Mouse (Mus musculus): Measurements from ENCODE around the gene 2010111I01Rik. TPM values are rescaled to one million over a fixed set of nuclear protein-coding genes. Genes with fewer than 3 reads are reported as not detected.
A peak's percentile ranks its signal among the peaks of the same experiment; 100 is the strongest.

The 2010111I01Rik gene
- polyA plus RNA-seq, 1 experiment from 2014 or later: 93.5 TPM

GRCm38 (mm10) chr13:63187145-63188143, 222.8 kb downstream of the 2010111I01Rik start:
- Histone ChIP-seq H3K9ac (no peak overlapping the region), H3K27ac (peak overlapping the region; percentile 48; the same call in 1 of the 2 replicates), H3K4me2 (replicated peaks) (no peak overlapping the region), H3K9me3 (no peaks in the 10 kb centered on the region), H3K4me3 (replicated peaks) (no peak overlapping the region), H3K36me3 (no peaks in the 10 kb centered on the region), H3K4me1 (replicated peaks) (peaks cover 17% of the 10 kb centered on the region; the same call in 1 of the 2 replicates), H3K27me3 (replicated peaks) (no peaks in the 10 kb centered on the region)
- ATAC-seq: peak; percentile 70
- 45% methylated on average over 13 of the region's 13 CpGs for WGBS

GRCm38 (mm10) chr13:63188306-63188705, 223.6 kb downstream of the 2010111I01Rik start:
- WGBS: 62% methylated on average over 5 of the region's 5 CpGs
- Histone ChIP-seq H3K36me3 (no peaks in the 10 kb centered on the region), H3K27ac (peak overlapping the region; percentile 56; the same call in 1 of the 2 replicates), H3K4me3 (replicated peaks) (no peak overlapping the region), H3K27me3 (replicated peaks) (no peaks in the 10 kb centered on the region), H3K9ac (no peak overlapping the region), H3K4me2 (replicated peaks) (no peak overlapping the region), H3K4me1 (replicated peaks) (peaks cover 17% of the 10 kb centered on the region; the same call in 1 of the 2 replicates), H3K9me3 (no peaks in the 10 kb centered on the region)
- ATAC-seq: peak; percentile 31; the same call in 1 of the 2 replicates

GRCm38 (mm10) chr13:63188811-63189210, 224.1 kb downstream of the 2010111I01Rik start:
- WGBS: 36% methylated on average over 2 of the region's 2 CpGs
- Histone ChIP-seq H3K4me1 (replicated peaks) (peaks cover 17% of the 10 kb centered on the region; the same call in 1 of the 2 replicates), H3K4me3 (replicated peaks) (no peak overlapping the region), H3K27me3 (replicated peaks) (no peaks in the 10 kb centered on the region), H3K9ac (no peak overlapping the region), H3K9me3 (no peaks in the 10 kb centered on the region), H3K36me3 (no peaks in the 10 kb centered on the region), H3K4me2 (replicated peaks) (no peak overlapping the region), H3K27ac (no peak overlapping the region)
- ATAC-seq: peak; percentile 81

- Histone ChIP-seq H3K9me3 (no peaks in the 10 kb centered on the region), H3K27me3 (replicated peaks) (no peaks in the 10 kb centered on the region), H3K4me2 (replicated peaks) (no peak overlapping the region), H3K36me3 (no peaks in the 10 kb centered on the region), H3K4me3 (replicated peaks) (no peak overlapping the region), H3K4me1 (replicated peaks) (0 out of 2 replicates have a peak, but pooled peaks cover under 1% of the 10 kb centered on the region), H3K9ac (no peak overlapping the region), H3K27ac (no peak overlapping the region)
- WGBS: 58% methylated on average over 3 of the region's 3 CpGs
- no peak for ATAC-seq
Measured at GRCm38 (mm10) chr13:63193423-63193822, 228.7 kb downstream of the 2010111I01Rik start.

GRCm38 (mm10) chr13:63198038-63198437, 233.3 kb downstream of the 2010111I01Rik start:
- ATAC-seq: no peak
- H3K9ac ChIP-seq: no peak overlapping the region

GRCm38 (mm10) chr13:63199588-63199987, 234.9 kb downstream of the 2010111I01Rik start:
- H3K27ac ChIP-seq: no peak overlapping the region
- no peaks in the 10 kb centered on the region for H3K36me3 ChIP-seq
- no peak overlapping the region for H3K4me2 ChIP-seq (replicated peaks)
- no peaks in the 10 kb centered on the region for H3K27me3 ChIP-seq (replicated peaks)
- no peaks in the 10 kb centered on the region for H3K9me3 ChIP-seq
- H3K9ac ChIP-seq: no peak overlapping the region
- WGBS: 65% methylated on average over 2 of the region's 2 CpGs
- no peak overlapping the region for H3K4me3 ChIP-seq (replicated peaks)
- ATAC-seq: no peak
- no peaks in the 10 kb centered on the region for H3K4me1 ChIP-seq (replicated peaks)

More at GRCm38 (mm10) chr13:63198038-63198437, 233.3 kb downstream of the 2010111I01Rik start:
- Histone ChIP-seq H3K27ac (no peak overlapping the region), H3K4me3 (replicated peaks) (no peak overlapping the region), H3K4me2 (replicated peaks) (no peak overlapping the region), H3K27me3 (replicated peaks) (no peaks in the 10 kb centered on the region), H3K4me1 (replicated peaks) (no peaks in the 10 kb centered on the region), H3K36me3 (no peaks in the 10 kb centered on the region), H3K9me3 (no peaks in the 10 kb centered on the region)
- WGBS: 85% methylated on average over 1 of the region's 1 CpGs

- no peak for ATAC-seq
- H3K27me3 ChIP-seq (replicated peaks): no peaks in the 10 kb centered on the region
- H3K9me3 ChIP-seq: no peaks in the 10 kb centered on the region
- no peak overlapping the region for H3K4me2 ChIP-seq (replicated peaks)
- H3K27ac ChIP-seq: no peak overlapping the region
- H3K9ac ChIP-seq: no peak overlapping the region
- H3K4me1 ChIP-seq (replicated peaks): no peaks in the 10 kb centered on the region
- H3K4me3 ChIP-seq (replicated peaks): no peak overlapping the region
- H3K36me3 ChIP-seq: no peaks in the 10 kb centered on the region
- 87% methylated on average over 8 of the region's 8 CpGs for WGBS
Measured at GRCm38 (mm10) chr13:63203502-63204278, 239.0 kb downstream of the 2010111I01Rik start.

GRCm38 (mm10) chr13:63205750-63206149, 241.1 kb downstream of the 2010111I01Rik start:
- Histone ChIP-seq H3K27me3 (replicated peaks) (no peaks in the 10 kb centered on the region), H3K4me3 (replicated peaks) (no peak overlapping the region), H3K4me1 (replicated peaks) (no peaks in the 10 kb centered on the region), H3K9ac (no peak overlapping the region), H3K27ac (no peak overlapping the region), H3K4me2 (replicated peaks) (no peak overlapping the region), H3K9me3 (no peaks in the 10 kb centered on the region), H3K36me3 (no peaks in the 10 kb centered on the region)
- WGBS: 71% methylated on average over 4 of the region's 4 CpGs
- no peak for ATAC-seq

- 48% methylated on average over 1 of the region's 1 CpGs for WGBS
- Histone ChIP-seq H3K27ac (no peak overlapping the region), H3K36me3 (no peaks in the 10 kb centered on the region), H3K27me3 (replicated peaks) (no peaks in the 10 kb centered on the region), H3K9me3 (no peaks in the 10 kb centered on the region), H3K9ac (no peak overlapping the region), H3K4me2 (replicated peaks) (no peak overlapping the region), H3K4me1 (replicated peaks) (no peaks in the 10 kb centered on the region), H3K4me3 (replicated peaks) (no peak overlapping the region)
- ATAC-seq: no peak
Measured at GRCm38 (mm10) chr13:63206396-63206795, 241.7 kb downstream of the 2010111I01Rik start.

- H3K4me2 ChIP-seq (replicated peaks): no peak overlapping the region
- H3K27me3 ChIP-seq (replicated peaks): no peaks in the 10 kb centered on the region
- H3K9me3 ChIP-seq: no peaks in the 10 kb centered on the region
- H3K4me1 ChIP-seq (replicated peaks): no peaks in the 10 kb centered on the region
- no peak overlapping the region for H3K27ac ChIP-seq
- ATAC-seq: no peak
- no peaks in the 10 kb centered on the region for H3K36me3 ChIP-seq
- H3K9ac ChIP-seq: no peak overlapping the region
- H3K4me3 ChIP-seq (replicated peaks): no peak overlapping the region
Measured at GRCm38 (mm10) chr13:63216537-63216936, 251.8 kb downstream of the 2010111I01Rik start.

GRCm38 (mm10) chr13:63223026-63223770, 258.5 kb downstream of the 2010111I01Rik start:
- ATAC-seq: no peak
- no peak overlapping the region for H3K9ac ChIP-seq

More at GRCm38 (mm10) chr13:63223026-63223770, 258.5 kb downstream of the 2010111I01Rik start:
- Histone ChIP-seq H3K4me1 (replicated peaks) (no peaks in the 10 kb centered on the region), H3K27ac (no peak overlapping the region), H3K4me2 (replicated peaks) (no peak overlapping the region), H3K36me3 (no peaks in the 10 kb centered on the region), H3K9me3 (no peaks in the 10 kb centered on the region), H3K27me3 (replicated peaks) (no peaks in the 10 kb centered on the region), H3K4me3 (replicated peaks) (no peak overlapping the region)
- 98% methylated on average over 8 of the region's 8 CpGs for WGBS
